Mouse (Mus musculus): ENCODE measurements around the gene Fam71e1. TPM values are rescaled to one million over a fixed set of nuclear protein-coding genes. Genes with fewer than 3 reads are reported as not detected.

The Fam71e1 gene
- polyA plus RNA-seq (2015; fragmentation: Nextera tagmentation; extraction: Ambion mirVana) = 14.3 and 16.5 TPM in 2 replicates

GRCm38 (mm10) chr7:44495992-44496770 is at the start of gene Fam71e1, which contains the start of gene Emc10:
Gene Fam71e1, plus strand, starts transcription at chr7:44496581.
Gene Emc10, minus strand, starts transcription at chr7:44496529.
- Histone ChIP-seq H3K9me3 (replicated peaks) (no peaks in the 10 kb centered on the region), H3K4me3 (replicated peaks) (peak within 1 kb of the TSS; percentile 81), H3K36me3 (peaks cover 30% of the 10 kb centered on the region), H3K4me1 (peaks cover 22% of the 10 kb centered on the region), H3K9ac (peak within 1 kb of the TSS; percentile 86), H3K4me2 (peak within 1 kb of the TSS; percentile 95), H3K27me3 (peaks cover 5% of the 10 kb centered on the region; the same call in 1 of the 2 replicates), H3K27ac (peak within 1 kb of the TSS; percentile 98)
- ATAC-seq (replicated peaks; ENCODE audit: low FRiP score) = peak; percentile 97
- 1% methylated on average over 58 of the region's 58 CpGs for whole genome bisulfite sequencing

- no peak overlapping the region for H3K27ac ChIP-seq
- H3K9ac ChIP-seq = no peak overlapping the region
- WGBS = 6% methylated on average over 3 of the region's 3 CpGs
- H3K4me1 ChIP-seq = 0 out of 2 replicates have a peak, but pooled peaks cover 3% of the 10 kb centered on the region
- no peaks in the 10 kb centered on the region for H3K36me3 ChIP-seq
- H3K27me3 ChIP-seq = peaks cover 12% of the 10 kb centered on the region
- H3K4me2 ChIP-seq = no peak overlapping the region
- H3K4me3 ChIP-seq (replicated peaks) = no peak overlapping the region
- no peak; the same call in 1 of the 2 replicates for ATAC-seq (replicated peaks; ENCODE audit: low FRiP score)
- no peaks in the 10 kb centered on the region for H3K9me3 ChIP-seq (replicated peaks)
These were observed 43.1 kb upstream of the Fam71e1 start for GRCm38 (mm10) chr7:44453256-44453655.

GRCm38 (mm10) chr7:44456302-44456701 is 40.1 kb upstream of the Fam71e1 start:
- Histone ChIP-seq H3K4me1 (0 out of 2 replicates have a peak, but pooled peaks cover 3% of the 10 kb centered on the region), H3K9ac (no peak overlapping the region), H3K4me2 (no peak overlapping the region)

GRCm38 (mm10) chr7:44460067-44460466 is 36.3 kb upstream of the Fam71e1 start:
- WGBS = 73% methylated on average over 6 of the region's 6 CpGs

More at GRCm38 (mm10) chr7:44456302-44456701, 40.1 kb upstream of the Fam71e1 start:
- H3K4me3 ChIP-seq (replicated peaks) = no peak overlapping the region
- no peaks in the 10 kb centered on the region; the same call in 1 of the 2 replicates for H3K9me3 ChIP-seq (replicated peaks)
- H3K27me3 ChIP-seq = peaks cover 31% of the 10 kb centered on the region
- 87% methylated on average over 1 of the region's 1 CpGs for WGBS
- ATAC-seq (replicated peaks; ENCODE audit: low FRiP score) = no peak
- no peak overlapping the region for H3K27ac ChIP-seq
- H3K36me3 ChIP-seq = no peaks in the 10 kb centered on the region

GRCm38 (mm10) chr7:44460767-44461502 is 35.4 kb upstream of the Fam71e1 start:
- H3K36me3 ChIP-seq = no peaks in the 10 kb centered on the region
- H3K27ac ChIP-seq = no peak overlapping the region
- no peak overlapping the region for H3K4me2 ChIP-seq
- H3K4me3 ChIP-seq (replicated peaks) = no peak overlapping the region
- no peaks in the 10 kb centered on the region; the same call in 1 of the 2 replicates for H3K9me3 ChIP-seq (replicated peaks)
- 73% methylated on average over 31 of the region's 31 CpGs for WGBS
- no peak overlapping the region for H3K9ac ChIP-seq
- no peak for ATAC-seq (replicated peaks; ENCODE audit: low FRiP score)
- H3K27me3 ChIP-seq = peaks cover 70% of the 10 kb centered on the region
- H3K4me1 ChIP-seq = peaks cover 14% of the 10 kb centered on the region

More at GRCm38 (mm10) chr7:44460067-44460466, 36.3 kb upstream of the Fam71e1 start:
- ATAC-seq (replicated peaks; ENCODE audit: low FRiP score) = no peak
- Histone ChIP-seq H3K4me1 (peaks cover 14% of the 10 kb centered on the region), H3K27me3 (peaks cover 66% of the 10 kb centered on the region), H3K27ac (no peak overlapping the region), H3K36me3 (no peaks in the 10 kb centered on the region), H3K4me2 (no peak overlapping the region), H3K4me3 (replicated peaks) (no peak overlapping the region), H3K9ac (no peak overlapping the region), H3K9me3 (replicated peaks) (no peaks in the 10 kb centered on the region; the same call in 1 of the 2 replicates)

GRCm38 (mm10) chr7:44461503-44462217 is 34.7 kb upstream of the Fam71e1 start:
- ATAC-seq (replicated peaks; ENCODE audit: low FRiP score) = no peak
- no peak overlapping the region for H3K9ac ChIP-seq
- H3K27ac ChIP-seq = no peak overlapping the region
- H3K9me3 ChIP-seq (replicated peaks) = no peaks in the 10 kb centered on the region; the same call in 1 of the 2 replicates
- H3K36me3 ChIP-seq = no peaks in the 10 kb centered on the region
- H3K4me2 ChIP-seq = peak overlapping the region; percentile 69
- peaks cover 14% of the 10 kb centered on the region for H3K4me1 ChIP-seq
- peaks cover 70% of the 10 kb centered on the region for H3K27me3 ChIP-seq
- 51% methylated on average over 57 of the region's 57 CpGs for WGBS
- peak overlapping the region; percentile 38; the same call in 1 of the 2 replicates for H3K4me3 ChIP-seq (replicated peaks)

- 14% methylated on average over 77 of the region's 77 CpGs for WGBS
- Histone ChIP-seq H3K4me2 (peak overlapping the region; percentile 69), H3K36me3 (no peaks in the 10 kb centered on the region), H3K4me1 (peaks cover 20% of the 10 kb centered on the region), H3K27me3 (peaks cover 70% of the 10 kb centered on the region), H3K9me3 (replicated peaks) (no peaks in the 10 kb centered on the region; the same call in 1 of the 2 replicates), H3K4me3 (replicated peaks) (peak overlapping the region; percentile 38), H3K9ac (no peak overlapping the region), H3K27ac (no peak overlapping the region)
- no peak for ATAC-seq (replicated peaks; ENCODE audit: low FRiP score)
These were observed 33.9 kb upstream of the Fam71e1 start for GRCm38 (mm10) chr7:44462218-44463055.

- peak overlapping the region; percentile 69 for H3K4me2 ChIP-seq
- H3K9me3 ChIP-seq (replicated peaks) = no peaks in the 10 kb centered on the region; the same call in 1 of the 2 replicates
- peaks cover 21% of the 10 kb centered on the region for H3K4me1 ChIP-seq
- peaks cover 70% of the 10 kb centered on the region for H3K27me3 ChIP-seq
- H3K4me3 ChIP-seq (replicated peaks) = no peak overlapping the region
- no peaks in the 10 kb centered on the region for H3K36me3 ChIP-seq
- H3K27ac ChIP-seq = no peak overlapping the region
- no peak for ATAC-seq (replicated peaks; ENCODE audit: low FRiP score)
- H3K9ac ChIP-seq = no peak overlapping the region
- WGBS = 17% methylated on average over 8 of the region's 8 CpGs
These were observed 33.3 kb upstream of the Fam71e1 start for GRCm38 (mm10) chr7:44463056-44463425.

- no peak overlapping the region for H3K4me2 ChIP-seq
- H3K36me3 ChIP-seq = no peaks in the 10 kb centered on the region
- H3K4me3 ChIP-seq (replicated peaks) = no peak overlapping the region
- peaks cover 67% of the 10 kb centered on the region for H3K27me3 ChIP-seq
- ATAC-seq (replicated peaks; ENCODE audit: low FRiP score) = no peak
- H3K9ac ChIP-seq = no peak overlapping the region
- peaks cover 27% of the 10 kb centered on the region for H3K4me1 ChIP-seq
- no peaks in the 10 kb centered on the region; the same call in 1 of the 2 replicates for H3K9me3 ChIP-seq (replicated peaks)
- H3K27ac ChIP-seq = no peak overlapping the region
- WGBS = 81% methylated on average over 10 of the region's 10 CpGs
These were observed 32.7 kb upstream of the Fam71e1 start for GRCm38 (mm10) chr7:44463556-44464225.

GRCm38 (mm10) chr7:44464511-44464910 is 31.9 kb upstream of the Fam71e1 start:
- Histone ChIP-seq H3K36me3 (no peaks in the 10 kb centered on the region), H3K4me3 (replicated peaks) (no peak overlapping the region), H3K27ac (no peak overlapping the region), H3K4me1 (peaks cover 32% of the 10 kb centered on the region), H3K27me3 (peaks cover 59% of the 10 kb centered on the region), H3K4me2 (no peak overlapping the region), H3K9ac (no peak overlapping the region), H3K9me3 (replicated peaks) (no peaks in the 10 kb centered on the region)
- no peak for ATAC-seq (replicated peaks; ENCODE audit: low FRiP score)
- 30% methylated on average over 4 of the region's 4 CpGs for WGBS
